Mouse (Mus musculus): ENCODE results near the gene Slc25a23. TPM values are rescaled to one million over a fixed set of nuclear protein-coding genes. Genes with fewer than 3 reads are reported as not detected.
"Not testable (repeated sequence)": the region's sequence is repeated elsewhere in the genome, so short reads cannot be mapped to it uniquely, and the experiment has no call there.

Slc25a23 gene
- polyA plus RNA-seq, 1 experiment: 0.89 TPM

DNA sequence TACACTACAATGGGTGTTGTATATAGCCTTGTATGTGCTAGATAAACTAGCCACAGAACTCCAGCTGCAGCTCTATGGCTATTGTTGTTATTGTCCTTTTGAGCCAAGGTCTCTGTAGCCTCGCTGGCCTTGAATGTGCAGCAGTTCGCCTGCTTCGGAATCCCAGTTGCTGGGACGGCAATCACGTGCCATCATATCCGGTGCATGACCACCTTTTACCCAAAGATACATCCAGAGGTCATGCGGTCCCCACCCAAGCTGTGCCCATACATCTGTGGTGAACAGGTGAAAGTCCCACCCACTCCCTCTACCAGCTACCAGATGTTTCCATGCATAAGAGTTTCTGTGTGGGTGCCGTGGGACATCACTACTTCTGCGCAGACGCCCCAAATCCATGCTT is 1.4 kb upstream of the Slc25a23 start:
- TF ChIP-seq MYOG (IDR thresholded peaks at IDR 0.05; ENCODE audit: control insufficient read depth, extremely low read depth, insufficient read length): no peak
- TF ChIP-seq CTCF (IDR thresholded peaks at IDR 0.05; ENCODE audit: control insufficient read depth, insufficient read depth, insufficient read length): no peak
- no peak for TF ChIP-seq MYOD1 (IDR thresholded peaks at IDR 0.05; ENCODE audit: control insufficient read depth, insufficient read length, low read depth)
- no peak for TF ChIP-seq FOSL1 (IDR thresholded peaks at IDR 0.05; ENCODE audit: insufficient read depth, low read length, poor library complexity, severe bottlenecking)
- TF ChIP-seq CEBPB (IDR thresholded peaks at IDR 0.05; ENCODE audit: low read depth): no peak
- no peak for TF ChIP-seq MAX (IDR thresholded peaks at IDR 0.05)
- no peak for TF ChIP-seq USF1 (IDR thresholded peaks at IDR 0.05; ENCODE audit: low read depth)
- H3K79me3 ChIP-seq (ENCODE audit: low read depth): no peaks in the 10 kb centered on the region
- no peak overlapping the region for H3ac ChIP-seq (ENCODE audit: control insufficient read depth, insufficient read length, low read depth)
- no peaks in the 10 kb centered on the region for H3K36me3 ChIP-seq (ENCODE audit: control insufficient read depth, insufficient read depth)
- H3K27me3 ChIP-seq (ENCODE audit: control insufficient read depth, insufficient read depth, insufficient read length): peaks cover 57% of the 10 kb centered on the region
- no peak overlapping the region for H3K4me3 ChIP-seq (ENCODE audit: insufficient read depth, poor library complexity, severe bottlenecking)
- H3K79me2 ChIP-seq (ENCODE audit: control insufficient read depth, insufficient read depth): no peaks in the 10 kb centered on the region

GRCm38 (mm10) chr17:57060231-57060801 is 653 bp upstream of the Slc25a23 start:
- H3K79me3 ChIP-seq (ENCODE audit: low read depth): no peaks in the 10 kb centered on the region
- H3K27me3 ChIP-seq (ENCODE audit: control insufficient read depth, insufficient read depth, insufficient read length): peaks cover 54% of the 10 kb centered on the region
- H3K79me2 ChIP-seq (ENCODE audit: control insufficient read depth, insufficient read depth): no peaks in the 10 kb centered on the region
- peak overlapping the region; percentile 15 for H3K4me3 ChIP-seq (ENCODE audit: insufficient read depth, poor library complexity, severe bottlenecking)
- no peaks in the 10 kb centered on the region for H3K36me3 ChIP-seq (ENCODE audit: control insufficient read depth, insufficient read depth)
- no peak overlapping the region for H3ac ChIP-seq (ENCODE audit: control insufficient read depth, insufficient read length, low read depth)
- no peak for TF ChIP-seq CTCF (IDR thresholded peaks at IDR 0.05; ENCODE audit: control insufficient read depth, insufficient read depth, insufficient read length)
- TF ChIP-seq MYOD1 (IDR thresholded peaks at IDR 0.05; ENCODE audit: control insufficient read depth, insufficient read length, low read depth): no peak
- no peak for TF ChIP-seq MAX (IDR thresholded peaks at IDR 0.05)
- no peak for TF ChIP-seq FOSL1 (IDR thresholded peaks at IDR 0.05; ENCODE audit: insufficient read depth, low read length, poor library complexity, severe bottlenecking)
- TF ChIP-seq MYOG (IDR thresholded peaks at IDR 0.05; ENCODE audit: control insufficient read depth, extremely low read depth, insufficient read length): no peak
- TF ChIP-seq CEBPB (IDR thresholded peaks at IDR 0.05; ENCODE audit: low read depth): no peak
- TF ChIP-seq USF1 (IDR thresholded peaks at IDR 0.05; ENCODE audit: low read depth): no peak

- Histone ChIP-seq H3K27me3 (ENCODE audit: control insufficient read depth, insufficient read depth, insufficient read length) (peaks cover 43% of the 10 kb centered on the region), H3K4me3 (ENCODE audit: insufficient read depth, poor library complexity, severe bottlenecking) (no peak within 1 kb of the TSS), H3K79me3 (ENCODE audit: low read depth) (no peaks in the 10 kb centered on the region), H3ac (ENCODE audit: control insufficient read depth, insufficient read length, low read depth) (no peak within 1 kb of the TSS), H3K36me3 (ENCODE audit: control insufficient read depth, insufficient read depth) (no peaks in the 10 kb centered on the region), H3K79me2 (ENCODE audit: control insufficient read depth, insufficient read depth) (no peaks in the 10 kb centered on the region)
- no peak for TF ChIP-seq CTCF (IDR thresholded peaks at IDR 0.05; ENCODE audit: control insufficient read depth, insufficient read depth, insufficient read length)
- no peak for TF ChIP-seq MYOG (IDR thresholded peaks at IDR 0.05; ENCODE audit: control insufficient read depth, extremely low read depth, insufficient read length)
- TF ChIP-seq MAX (IDR thresholded peaks at IDR 0.05): no peak
- TF ChIP-seq CEBPB (IDR thresholded peaks at IDR 0.05; ENCODE audit: low read depth): no peak
- TF ChIP-seq FOSL1 (IDR thresholded peaks at IDR 0.05; ENCODE audit: insufficient read depth, low read length, poor library complexity, severe bottlenecking): no peak
- no peak for TF ChIP-seq USF1 (IDR thresholded peaks at IDR 0.05; ENCODE audit: low read depth)
- no peak for TF ChIP-seq MYOD1 (IDR thresholded peaks at IDR 0.05; ENCODE audit: control insufficient read depth, insufficient read length, low read depth)
Measured at GRCm38 (mm10) chr17:57058891-57059485, 675 bp downstream of the Slc25a23 start, which contains the start of gene Crb3. Crb3 (plus strand) TSS chr17:57059105.

DNA sequence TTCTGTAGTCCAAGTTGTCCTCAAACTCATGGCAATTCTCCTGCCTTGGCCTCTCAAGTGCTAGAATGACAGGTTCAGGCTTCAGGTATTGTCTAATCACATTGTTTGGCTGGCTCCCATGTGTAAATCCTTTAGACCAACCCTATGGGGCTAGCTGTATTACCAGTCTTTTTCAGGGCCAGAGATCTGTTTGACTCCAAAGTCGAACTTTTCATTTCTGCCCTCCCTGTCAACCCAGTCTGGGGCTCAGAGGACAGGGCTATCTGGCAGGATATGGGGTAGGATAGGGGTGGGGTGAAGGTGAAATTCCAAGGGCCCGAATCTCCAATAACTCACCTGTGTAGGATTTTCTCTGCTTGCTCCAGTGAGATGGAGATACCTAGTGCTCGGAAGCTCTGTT is 3.4 kb downstream of the Slc25a23 start:
- TF ChIP-seq MAX (IDR thresholded peaks at IDR 0.05): no peak
- no peak for TF ChIP-seq CTCF (IDR thresholded peaks at IDR 0.05; ENCODE audit: control insufficient read depth, insufficient read depth, insufficient read length)
- TF ChIP-seq MYOG (IDR thresholded peaks at IDR 0.05; ENCODE audit: control insufficient read depth, extremely low read depth, insufficient read length): no peak
- TF ChIP-seq USF1 (IDR thresholded peaks at IDR 0.05; ENCODE audit: low read depth): no peak
- no peak for TF ChIP-seq MYOD1 (IDR thresholded peaks at IDR 0.05; ENCODE audit: control insufficient read depth, insufficient read length, low read depth)
- no peak for TF ChIP-seq FOSL1 (IDR thresholded peaks at IDR 0.05; ENCODE audit: insufficient read depth, low read length, poor library complexity, severe bottlenecking)
- H3K27me3 ChIP-seq (ENCODE audit: control insufficient read depth, insufficient read depth, insufficient read length): peaks cover 24% of the 10 kb centered on the region

GRCm38 (mm10) chr17:57051679-57052078 is 8.0 kb downstream of the Slc25a23 start:
- H3K79me3 ChIP-seq (ENCODE audit: low read depth); H3K4me3 ChIP-seq (ENCODE audit: insufficient read depth, poor library complexity, severe bottlenecking); H3ac ChIP-seq (ENCODE audit: control insufficient read depth, insufficient read length, low read depth); H3K79me2 ChIP-seq (ENCODE audit: control insufficient read depth, insufficient read depth); H3K36me3 ChIP-seq (ENCODE audit: control insufficient read depth, insufficient read depth); H3K27me3 ChIP-seq (ENCODE audit: control insufficient read depth, insufficient read depth, insufficient read length): not testable (repeated sequence)

More for the DNA sequence above, 3.4 kb downstream of the Slc25a23 start:
- no peaks in the 10 kb centered on the region for H3K79me3 ChIP-seq (ENCODE audit: low read depth)
- H3K4me3 ChIP-seq (ENCODE audit: insufficient read depth, poor library complexity, severe bottlenecking): no peak overlapping the region
- no peak overlapping the region for H3ac ChIP-seq (ENCODE audit: control insufficient read depth, insufficient read length, low read depth)
- H3K79me2 ChIP-seq (ENCODE audit: control insufficient read depth, insufficient read depth): no peaks in the 10 kb centered on the region
- no peaks in the 10 kb centered on the region for H3K36me3 ChIP-seq (ENCODE audit: control insufficient read depth, insufficient read depth)

GRCm38 (mm10) chr17:57048816-57049215 is 10.8 kb downstream of the Slc25a23 start:
- no peak for TF ChIP-seq USF1 (IDR thresholded peaks at IDR 0.05; ENCODE audit: low read depth)
- TF ChIP-seq CEBPB (IDR thresholded peaks at IDR 0.05; ENCODE audit: low read depth): no peak
- TF ChIP-seq MYOD1 (IDR thresholded peaks at IDR 0.05; ENCODE audit: control insufficient read depth, insufficient read length, low read depth): no peak
- TF ChIP-seq CTCF (IDR thresholded peaks at IDR 0.05; ENCODE audit: control insufficient read depth, insufficient read depth, insufficient read length): no peak
- no peak for TF ChIP-seq MAX (IDR thresholded peaks at IDR 0.05)
- no peak for TF ChIP-seq MYOG (IDR thresholded peaks at IDR 0.05; ENCODE audit: control insufficient read depth, extremely low read depth, insufficient read length)
- H3K4me3 ChIP-seq (ENCODE audit: insufficient read depth, poor library complexity, severe bottlenecking): no peak overlapping the region

More at GRCm38 (mm10) chr17:57048816-57049215, 10.8 kb downstream of the Slc25a23 start:
- H3K79me3 ChIP-seq (ENCODE audit: low read depth): no peaks in the 10 kb centered on the region
- no peaks in the 10 kb centered on the region for H3K36me3 ChIP-seq (ENCODE audit: control insufficient read depth, insufficient read depth)
- H3K27me3 ChIP-seq (ENCODE audit: control insufficient read depth, insufficient read depth, insufficient read length): peaks cover 16% of the 10 kb centered on the region
- no peaks in the 10 kb centered on the region for H3K79me2 ChIP-seq (ENCODE audit: control insufficient read depth, insufficient read depth)
- H3ac ChIP-seq (ENCODE audit: control insufficient read depth, insufficient read length, low read depth): no peak overlapping the region
